Mouse (Mus musculus): Measurements from ENCODE around the gene Limd1. TPM values are rescaled to one million over a fixed set of nuclear protein-coding genes. Genes with fewer than 3 reads are reported as not detected.

Limd1 gene
- polyA plus RNA-seq, 1 experiment from 2014 or later, result 33.6 TPM

DNA sequence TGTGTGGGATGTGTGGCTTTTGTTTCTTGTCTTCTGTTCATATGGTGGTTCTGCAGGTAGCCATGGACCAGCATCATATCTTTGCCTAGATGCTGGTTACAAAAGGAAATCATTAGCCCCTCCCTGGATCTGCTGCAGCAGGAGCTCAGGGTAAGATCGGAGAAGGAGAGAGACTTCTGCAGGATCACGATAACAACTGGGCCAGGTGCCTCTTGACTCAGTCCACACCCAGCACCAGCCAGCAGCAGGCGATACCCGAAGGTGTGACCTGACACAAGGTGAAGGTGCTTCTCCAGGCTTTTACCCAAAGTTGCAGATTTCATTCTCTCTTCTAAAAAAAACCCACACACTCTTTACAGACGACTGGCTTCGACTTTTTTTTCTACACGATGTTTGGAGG is 2.6 kb downstream of the Limd1 start:
- no peak for DNase-seq (ENCODE audit: low spot score)

GRCm38 (mm10) chr9:123483598-123483997 is 5.1 kb downstream of the Limd1 start:
- no peak for DNase-seq (ENCODE audit: low spot score)

GRCm38 (mm10) chr9:123484830-123485229 is 6.3 kb downstream of the Limd1 start:
- no peak for DNase-seq (ENCODE audit: low spot score)

- no peak for DNase-seq (ENCODE audit: low spot score)
Measured at GRCm38 (mm10) chr9:123485561-123485960, 7.1 kb downstream of the Limd1 start.

DNA sequence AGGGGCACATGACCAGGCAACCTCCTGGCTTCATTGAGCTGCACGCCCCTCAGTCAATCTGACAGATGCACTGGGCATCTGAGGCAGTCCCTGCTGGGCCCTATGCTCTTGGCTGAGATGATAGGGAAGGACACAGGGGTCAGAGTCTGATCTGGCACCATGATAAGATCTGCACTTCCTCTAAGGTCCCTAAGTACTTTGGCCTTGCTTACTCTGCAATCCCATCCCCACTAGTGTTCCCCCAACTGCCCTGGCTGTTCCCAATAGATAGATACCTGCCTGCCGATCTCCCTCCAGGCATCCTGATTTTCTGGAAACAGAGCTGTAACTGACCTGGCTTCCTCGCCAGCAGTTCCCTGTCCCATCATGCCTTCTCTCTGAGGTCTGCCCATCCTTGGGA is 8.1 kb downstream of the Limd1 start:
- DNase-seq (ENCODE audit: low spot score), result no peak

- DNase-seq (ENCODE audit: low spot score), result no peak
Measured at GRCm38 (mm10) chr9:123489073-123489472, 10.6 kb downstream of the Limd1 start.

DNA sequence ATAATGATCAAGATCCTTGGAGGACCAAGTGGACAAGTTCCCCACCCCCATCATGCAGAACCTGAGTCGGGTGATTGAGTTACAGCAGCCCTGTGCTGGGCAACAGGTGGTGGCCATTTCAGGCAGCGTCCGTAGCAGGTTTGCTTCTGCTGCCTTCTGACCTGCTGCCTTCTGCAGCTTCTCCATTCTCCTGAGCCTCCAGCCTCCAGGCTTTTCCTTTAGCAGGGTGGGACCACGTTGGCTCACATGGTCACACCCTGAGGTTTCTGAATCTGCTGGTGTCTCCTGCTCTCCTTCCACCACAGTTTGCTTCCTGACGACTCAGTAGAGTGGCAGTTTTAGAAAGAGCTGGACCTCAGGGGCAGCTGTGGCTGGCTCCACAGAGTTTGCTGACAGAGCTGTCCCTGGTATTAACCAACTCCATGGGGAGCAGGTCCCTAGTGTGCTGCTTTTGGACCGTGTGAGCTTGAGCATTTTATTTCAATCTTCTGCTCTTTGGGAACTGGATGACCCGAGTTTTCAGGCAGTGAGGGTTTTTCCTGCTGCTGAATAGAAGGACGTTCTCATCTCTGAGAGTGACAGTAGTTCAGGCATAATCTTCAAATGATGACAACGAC is 11.3 kb downstream of the Limd1 start:
- DNase-seq (ENCODE audit: low spot score), result no peak

DNA sequence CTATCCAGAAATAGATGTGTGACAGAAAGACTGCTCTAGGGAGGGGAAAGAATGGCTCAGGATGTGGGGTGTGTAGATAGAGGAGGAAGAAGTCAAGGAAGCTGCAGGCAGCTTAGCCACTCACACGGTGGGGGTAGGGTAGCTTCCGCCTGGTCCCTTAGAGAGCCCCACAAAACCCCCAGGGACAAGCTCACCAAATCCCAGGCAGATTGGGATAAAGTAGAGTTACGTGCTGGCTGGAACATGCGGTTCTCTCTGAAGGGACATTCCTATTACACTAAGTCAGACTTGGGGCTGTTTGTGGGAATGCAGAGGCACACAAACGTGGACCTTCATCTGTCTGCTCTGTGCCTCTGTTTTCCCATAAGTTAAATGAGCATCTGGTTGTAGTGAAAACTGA is 12.4 kb downstream of the Limd1 start:
- no peak for DNase-seq (ENCODE audit: low spot score)

GRCm38 (mm10) chr9:123491917-123492585 is 13.5 kb downstream of the Limd1 start:
- DNase-seq (ENCODE audit: low spot score), result no peak

DNA sequence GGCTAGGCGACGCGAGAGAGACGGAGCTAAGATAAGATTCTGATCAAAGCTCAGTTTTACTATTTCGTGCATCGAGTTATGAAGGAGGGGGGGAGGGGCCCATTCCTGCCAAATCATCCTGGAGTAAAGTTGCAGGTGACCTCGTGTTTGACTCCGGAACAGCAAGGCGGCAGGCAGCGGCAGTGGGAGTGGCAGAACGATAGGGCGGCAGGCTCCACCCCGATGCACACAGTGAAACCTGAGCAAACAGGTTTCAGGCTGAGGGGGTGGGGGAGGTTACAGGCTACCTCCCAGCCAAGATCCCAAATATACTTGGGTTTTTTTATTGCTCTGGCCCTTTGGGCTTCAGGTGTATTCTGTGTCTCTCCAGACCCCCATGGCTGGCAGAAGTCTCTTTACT is 18.2 kb downstream of the Limd1 start:
- no peak for DNase-seq (ENCODE audit: low spot score)

GRCm38 (mm10) chr9:123497906-123498305 is 19.4 kb downstream of the Limd1 start:
- peak; percentile 73 for DNase-seq (ENCODE audit: low spot score)

DNA sequence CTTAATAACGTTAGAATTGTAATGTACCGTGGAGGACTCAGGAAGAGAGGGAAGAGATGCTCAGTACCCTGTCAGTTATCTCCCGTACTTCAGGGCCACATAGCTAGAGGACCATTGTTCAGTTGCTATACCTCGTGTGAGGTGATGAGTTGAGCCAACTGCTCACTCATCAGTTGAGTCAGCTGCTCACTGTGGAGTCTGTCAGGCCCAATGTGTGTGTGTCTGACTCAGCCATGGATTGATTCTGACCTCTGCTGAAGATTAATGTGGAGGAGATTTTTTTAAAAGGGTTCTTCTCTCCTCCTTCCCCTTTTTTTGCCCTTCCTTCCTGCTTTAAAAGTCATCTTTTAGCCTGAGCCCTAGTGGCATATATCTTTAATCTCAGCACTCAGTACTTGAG is 22.0 kb downstream of the Limd1 start:
- no peak for DNase-seq (ENCODE audit: low spot score)

DNA sequence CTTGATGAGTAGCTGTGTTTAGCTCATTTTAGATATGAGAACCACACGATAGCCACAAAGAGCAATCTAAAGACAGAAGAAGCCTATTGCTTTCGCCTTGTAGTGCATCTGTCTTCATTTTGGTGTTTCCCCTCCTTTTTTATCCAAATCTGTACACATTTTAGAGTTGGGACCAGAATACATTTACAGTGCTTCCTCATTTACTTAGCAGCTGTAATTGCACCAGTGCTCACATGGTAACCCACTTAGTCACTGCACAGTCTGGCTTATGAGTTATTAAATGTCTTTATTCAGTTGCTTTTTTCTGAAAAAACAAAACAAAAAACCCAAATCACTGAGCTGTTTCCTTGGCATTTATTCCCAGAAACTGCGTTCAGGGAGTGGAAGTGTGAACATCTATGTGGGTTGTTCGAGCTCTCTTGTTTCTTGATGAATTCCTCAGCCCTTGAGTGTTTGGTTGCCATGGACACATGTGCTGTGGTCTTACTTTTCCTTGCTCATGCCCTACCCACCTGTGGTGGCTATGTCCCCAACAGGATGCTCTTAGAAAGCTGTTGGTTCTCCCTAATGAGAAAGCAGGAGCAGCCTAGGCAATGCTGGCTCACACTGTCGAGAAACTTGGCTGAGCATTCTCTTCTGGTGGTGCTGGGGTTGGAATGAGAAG is 24.8 kb downstream of the Limd1 start:
- no peak for DNase-seq (ENCODE audit: low spot score)

DNA sequence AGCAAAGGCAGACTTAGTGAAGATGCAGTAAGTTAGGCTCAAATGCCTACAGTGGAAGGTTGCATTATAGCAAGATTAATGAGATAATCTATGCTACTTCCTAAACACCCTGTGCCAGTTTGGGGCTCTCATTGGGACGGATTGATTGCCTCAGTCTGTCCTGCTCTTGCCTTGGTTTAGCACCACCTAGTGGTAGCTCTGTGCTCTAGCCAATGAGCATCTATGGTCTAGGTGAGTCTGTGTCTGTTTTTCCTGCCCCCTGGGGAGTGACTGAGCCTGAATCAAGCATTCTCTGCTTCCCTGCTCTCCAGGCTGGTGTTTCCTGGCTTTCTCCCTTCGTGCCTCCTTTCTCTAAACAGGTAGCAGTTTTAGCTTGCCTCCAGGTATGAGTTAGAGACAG is 25.8 kb downstream of the Limd1 start:
- DNase-seq (ENCODE audit: low spot score), result peak; percentile 81

GRCm38 (mm10) chr9:123505598-123505997 is 27.1 kb downstream of the Limd1 start:
- no peak for DNase-seq (ENCODE audit: low spot score)

DNA sequence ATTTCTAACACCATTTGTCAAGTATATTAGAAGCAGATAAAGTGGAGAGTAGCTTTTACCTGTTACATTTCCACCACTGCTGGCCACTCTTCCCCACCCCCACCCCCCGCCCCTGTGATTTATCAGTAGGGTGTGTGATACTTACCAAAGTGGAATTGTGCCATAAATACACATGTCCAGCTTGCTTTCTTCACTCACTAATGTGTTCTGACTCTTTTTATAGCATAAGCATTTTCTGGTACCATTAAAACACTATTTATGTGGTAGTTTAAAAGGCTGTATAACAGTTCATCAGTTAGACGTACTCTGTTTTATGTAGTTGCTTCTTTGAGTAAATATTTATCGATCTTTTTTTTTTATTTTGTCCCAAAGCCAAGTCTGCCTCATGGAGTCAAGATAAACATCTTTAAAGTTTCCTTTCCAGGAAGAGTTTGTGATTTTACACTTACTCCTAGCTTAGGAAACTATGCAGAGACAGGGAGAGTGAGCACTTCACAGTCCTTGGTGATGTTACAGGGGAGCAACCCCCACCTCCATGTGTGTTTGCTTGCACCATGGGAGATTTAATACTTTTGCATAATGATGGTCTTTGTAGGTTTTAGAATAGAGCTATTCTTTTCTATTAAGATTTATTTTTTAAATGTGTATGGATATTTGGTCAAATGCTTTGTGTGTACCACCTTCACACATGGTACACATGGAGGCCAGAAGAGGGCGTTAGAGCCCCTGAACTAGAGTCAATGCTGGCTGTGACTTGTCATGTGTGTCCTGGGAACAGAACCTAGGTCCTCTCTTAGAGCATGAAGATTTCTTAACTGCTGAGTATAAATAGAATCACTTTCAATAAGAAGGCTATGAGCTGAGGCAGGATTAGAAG is 28.0 kb downstream of the Limd1 start:
- no peak for DNase-seq (ENCODE audit: low spot score)

GRCm38 (mm10) chr9:123507380-123507779 is 28.9 kb downstream of the Limd1 start:
- no peak for DNase-seq (ENCODE audit: low spot score)

GRCm38 (mm10) chr9:123508986-123509385 is 30.5 kb downstream of the Limd1 start:
- DNase-seq (ENCODE audit: low spot score), result no peak

DNA sequence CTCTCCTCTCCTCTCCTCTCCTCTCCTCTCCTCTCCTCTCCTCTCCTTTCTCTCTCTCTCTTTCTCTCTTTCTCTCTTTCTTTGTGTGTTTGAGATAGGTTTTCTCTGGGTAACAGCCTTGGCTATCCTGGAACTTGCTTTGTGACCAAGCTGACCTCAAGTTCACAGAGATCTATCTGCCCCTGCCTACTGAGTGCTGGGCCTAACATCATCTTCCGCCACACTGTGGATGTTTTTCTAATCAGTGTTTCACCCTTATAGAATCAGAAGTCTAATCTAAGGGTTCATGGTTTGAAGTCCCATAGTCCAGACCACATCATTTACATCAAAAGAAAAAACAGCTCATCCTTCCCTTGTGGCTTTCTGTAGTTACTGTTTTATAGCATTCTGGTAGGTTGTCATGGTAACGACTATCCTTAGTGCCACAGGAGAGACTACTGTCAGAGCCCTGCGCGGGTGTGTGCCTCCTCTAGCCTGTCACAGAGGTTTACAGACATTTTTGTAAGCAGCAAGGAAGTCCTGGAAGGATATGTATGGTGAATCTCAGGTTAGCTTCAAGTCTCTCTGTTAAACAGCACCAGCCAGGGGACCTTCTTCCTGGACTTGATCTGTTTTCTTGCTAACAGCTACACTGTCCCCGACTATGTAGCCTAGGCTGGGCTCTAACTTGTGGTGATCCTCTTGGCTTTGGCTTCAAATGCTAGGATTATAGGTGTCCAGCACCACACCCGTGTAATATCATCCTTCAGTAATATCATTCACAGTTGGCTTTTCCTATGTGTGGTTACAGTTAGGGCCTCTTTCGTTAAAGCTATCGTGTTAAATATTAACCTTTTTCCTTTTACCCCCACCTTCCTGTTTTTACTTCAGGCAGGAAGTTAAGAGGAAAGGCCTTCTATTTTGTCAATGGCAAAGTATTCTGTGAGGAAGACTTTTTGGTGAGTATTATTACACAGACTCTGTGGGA is 31.4 kb downstream of the Limd1 start:
- DNase-seq (ENCODE audit: low spot score), result peak; percentile 72

GRCm38 (mm10) chr9:123510926-123511325 is 32.4 kb downstream of the Limd1 start:
- DNase-seq (ENCODE audit: low spot score), result no peak

GRCm38 (mm10) chr9:123512482-123512881 is 34.0 kb downstream of the Limd1 start:
- DNase-seq (ENCODE audit: low spot score), result no peak
